Mouse (Mus musculus) CH12.LX (cell line): ENCODE results near the gene Ccnd3. TPM values are rescaled to one million over a fixed set of nuclear protein-coding genes. Genes with fewer than 3 reads are reported as not detected.
A peak's percentile ranks its signal among the peaks of the same experiment; 100 is the strongest.

Source experiments
- DNase-seq: peaks from one replicate; pipeline ENCODE4 v3.0.0-alpha.2; 2013; ENCODE audit errors: extremely low read depth
- H3K27ac ChIP-seq: 2 replicates; pipeline ENCODE4 v1.5.1; 2012; ENCODE audit warnings: low read depth, mild to moderate bottlenecking, control low read depth, moderate library complexity; ENCODE audit not compliant: insufficient read depth
- H3K27me3 ChIP-seq: replicated peaks from 2 replicates; pipeline ENCODE3; 2012; ENCODE audit warnings: inconsistent platforms
- H3K36me3 ChIP-seq, 2 experiments: replicated peaks in 1 of 2; 2 replicates each; pipeline versions ENCODE3 to v1.6.1; 2012; ENCODE audit warnings: inconsistent platforms in 1 of 2, low read length in 1 of 2, mild to moderate bottlenecking in 1 of 2, mixed read lengths in 1 of 2, moderate library complexity in 1 of 2; ENCODE audit not compliant: control insufficient read depth in 1 of 2, insufficient read depth in 1 of 2
- H3K4me1 ChIP-seq, 2 experiments: 2 replicates each; pipeline ENCODE4 v1.6.1; 2012; ENCODE audit warnings: inconsistent platforms in 1 of 2, moderate library complexity in 1 of 2; ENCODE audit not compliant: insufficient read depth in 2 of 2, control insufficient read depth in 1 of 2
- H3K4me2 ChIP-seq: 2 replicates; pipeline ENCODE4 v1.6.1; 2012; ENCODE audit warnings: low read depth, mild to moderate bottlenecking, control low read depth; ENCODE audit not compliant: poor library complexity, insufficient read depth, severe bottlenecking
- H3K4me3 ChIP-seq, 3 experiments: fragments of 150-350 bp in 1 of 3; sonication (generic) in 1 of 3; replicated peaks in 1 of 3; 2 replicates each; pipeline versions ENCODE3 to v1.5.1; 2011 to 2012; ENCODE audit warnings: low read depth in 2 of 3, low read length in 2 of 3, mild to moderate bottlenecking in 2 of 3, moderate library complexity in 2 of 3, control low read depth in 1 of 3, improper control_type of control experiment in 1 of 3, inconsistent platforms in 1 of 3, mixed read lengths in 1 of 3; ENCODE audit not compliant: poor library complexity in 1 of 3
- H3K79me2 ChIP-seq: replicated peaks from 2 replicates; pipeline ENCODE4 v1.6.1; 2012; ENCODE audit warnings: mild to moderate bottlenecking, moderate library complexity; ENCODE audit not compliant: control insufficient read depth, poor library complexity, insufficient read depth, severe bottlenecking; ENCODE audit errors: extremely low read depth
- H3K9ac ChIP-seq: 2 replicates; pipeline ENCODE4 v1.6.1; 2012; ENCODE audit warnings: low read depth, mild to moderate bottlenecking, control low read depth, moderate library complexity; ENCODE audit not compliant: insufficient read depth
- H3K9me3 ChIP-seq: replicated peaks from 2 replicates; pipeline ENCODE3; 2012; ENCODE audit warnings: low read length, inconsistent platforms, mixed read lengths
- CTCF ChIP-seq, 2 experiments: IDR thresholded peaks in 1 of 2; conservative IDR thresholded peaks in 1 of 2; 2 replicates each; pipeline ENCODE4 v1.5.1; 2011 to 2012; ENCODE audit warnings: low read depth in 2 of 2, low read length in 2 of 2, improper control_type of control experiment in 1 of 2, inconsistent platforms in 1 of 2, mild to moderate bottlenecking in 1 of 2, moderate library complexity in 1 of 2
- E2F4 ChIP-seq: IDR thresholded peaks from 2 replicates; pipeline ENCODE4 v1.6.1; 2011; ENCODE audit warnings: low read depth, low read length, improper control_type of control experiment; ENCODE audit not compliant: insufficient replicate concordance
- EP300 ChIP-seq: IDR thresholded peaks from 2 replicates; pipeline ENCODE4 v1.6.1; 2011; ENCODE audit warnings: low read length, improper control_type of control experiment
- ETS1 ChIP-seq: conservative IDR thresholded peaks from 2 replicates; pipeline ENCODE4 v1.6.1; 2012; ENCODE audit warnings: low read depth, mild to moderate bottlenecking, inconsistent platforms, low read length, improper control_type of control experiment, moderate library complexity
- JUND ChIP-seq: conservative IDR thresholded peaks from 2 replicates; pipeline ENCODE4 v1.6.1; 2011; ENCODE audit warnings: low read depth, low read length, improper control_type of control experiment
- MAX ChIP-seq: IDR thresholded peaks from 2 replicates; pipeline ENCODE4 v1.6.1; 2011; ENCODE audit warnings: low read length, improper control_type of control experiment
- NRF1 ChIP-seq: IDR thresholded peaks from 2 replicates; pipeline ENCODE4 v1.6.1; 2014; ENCODE audit warnings: low read depth, mild to moderate bottlenecking, inconsistent platforms, low read length, improper control_type of control experiment, moderate library complexity
- POLR2AphosphoS2 ChIP-seq: IDR thresholded peaks from 2 replicates; pipeline ENCODE4 v1.6.1; 2011; ENCODE audit warnings: low read depth, low read length, improper control_type of control experiment
- RAD21 ChIP-seq: IDR thresholded peaks from 2 replicates; pipeline ENCODE4 v1.6.1; 2011; ENCODE audit warnings: low read depth, mild to moderate bottlenecking, low read length, improper control_type of control experiment, moderate library complexity
- SIN3A ChIP-seq: IDR thresholded peaks from 2 replicates; pipeline ENCODE4 v1.6.1; 2012; ENCODE audit warnings: low read length, improper control_type of control experiment, inconsistent platforms
- SMC3 ChIP-seq: IDR thresholded peaks from 2 replicates; pipeline ENCODE4 v1.6.1; 2011; ENCODE audit warnings: low read depth, low read length, improper control_type of control experiment
- TCF12 ChIP-seq: IDR thresholded peaks from 2 replicates; pipeline ENCODE4 v1.6.1; 2014; ENCODE audit warnings: low read depth, mild to moderate bottlenecking, inconsistent platforms, low read length, improper control_type of control experiment
- dilution Hi-C: fragments of 300-500 bp; cut with MboI; formaldehyde crosslinking; loops from 2 replicates; pipeline ENCODE4 v1.14.3; 2020; ENCODE audit warnings: low sequenced_read_pairs; ENCODE audit not compliant: extremely low pct_unique_long_range_greater_than_20kb, extremely low pct_ligation_motif_present
- in situ Hi-C: fragments of 300-500 bp; cut with MboI; formaldehyde crosslinking; loops from 3 replicates; pipeline ENCODE4 v1.14.3; 2019; ENCODE audit warnings: low sequenced_read_pairs, low pct_ligation_motif_present, low pct_unique_long_range_greater_than_20kb, mixed read lengths
- polyA plus RNA-seq: library from polyadenylated mRNA; unstranded; fragments of >175 nt; gene quantifications from 2 replicates; pipeline ENCODE4 v1.2.1, GENCODE M21; 2012; ENCODE audit warnings: low read depth; ENCODE audit not compliant: insufficient read length
- total RNA-seq, 2 experiments: library from RNA; depleted of rRNA; stranded (reverse); fragments of 300-350 nt in 1 of 2; fragments of >200 nt in 1 of 2; gene quantifications; 2 replicates each; pipeline ENCODE4 v1.2.3; 2012 to 2014

Gene Ccnd3
- total and polyA plus RNA-seq, 3 experiments, result 30.6 to 121 (median 48.7) TPM

- H3K27ac ChIP-seq, result no peak overlapping the region
- H3K79me2 ChIP-seq, result no peaks in the 10 kb centered on the region; the same call in 1 of the 2 replicates
- H3K9me3 ChIP-seq, result no peaks in the 10 kb centered on the region
- no peak overlapping the region for H3K4me3 ChIP-seq
- peaks cover 82 to 93% of the 10 kb centered on the region in 2 experiments for H3K36me3 ChIP-seq
- in situ Hi-C loops (loop anchor here (5.0 to 25.0 kb wide), 2 partner anchors 90 to 215 kb away; partner anchors contain the start of gene Guca1b), dilution Hi-C loops (no loop called here)
- no peak overlapping the region for H3K9ac ChIP-seq
- H3K4me1 ChIP-seq, result peaks cover 3 to 22% of the 10 kb centered on the region in 2 experiments; a peak in 3 of 4 replicates
- TF ChIP-seq E2F4, result no peak
- no peak for TF ChIP-seq TCF12
- TF ChIP-seq RAD21, result no peak
- no peak for TF ChIP-seq JUND
- TF ChIP-seq, all 38 proteins: peak for 0
- Histone ChIP-seq H3K27me3 (no peaks in the 10 kb centered on the region), H3K4me2 (no peak overlapping the region)
- DNase-seq, result no peak
Observed at GRCm38 (mm10) chr17:47602289-47602688, 97.4 kb downstream of the Ccnd3 start.

GRCm38 (mm10) chr17:47606220-47606619 is 101.4 kb downstream of the Ccnd3 start:
- Histone ChIP-seq H3K27ac (no peak overlapping the region), H3K4me1 (peaks cover 5 to 23% of the 10 kb centered on the region in 2 experiments), H3K36me3 (peaks cover 66 to 79% of the 10 kb centered on the region in 2 experiments), H3K27me3 (no peaks in the 10 kb centered on the region), H3K4me2 (no peak overlapping the region), H3K9ac (no peak overlapping the region), H3K79me2 (peaks cover 27% of the 10 kb centered on the region), H3K4me3 (no peak overlapping the region), H3K9me3 (no peaks in the 10 kb centered on the region)
- TF ChIP-seq POLR2AphosphoS2 (no peak), SMC3 (peak; percentile 33), MAX (no peak), EP300 (no peak), RAD21 (peak; percentile 3), CTCF (conservative IDR thresholded peaks at IDR 0.05 in 1 of 2, IDR thresholded peaks at IDR 0.05 in 1 of 2; ENCODE audit: low read depth in 2 of 2, low read length in 2 of 2) (peak in 1 of 2 experiments; percentile 61; a peak in 2 of 4 replicates)
- in situ Hi-C loops (loop anchor here (25.0 kb wide), 1 partner anchor 219 kb away; the partner anchor contains the start of gene Guca1b), dilution Hi-C loops (no loop called here)
- DNase-seq, result no peak

GRCm38 (mm10) chr17:47609182-47609581 is 104.3 kb downstream of the Ccnd3 start:
- in situ Hi-C loops, result loop anchor here (25.0 kb wide), 1 partner anchor 222 kb away; the partner anchor contains the start of gene Guca1b
- no peaks in the 10 kb centered on the region for H3K9me3 ChIP-seq
- H3K79me2 ChIP-seq, result peaks cover 54% of the 10 kb centered on the region
- dilution Hi-C loops, result no loop called here
- H3K4me3 ChIP-seq, result no peak overlapping the region
- no peak for DNase-seq
- 0 out of 2 replicates have a peak overlapping the region, but pooled peaks have one; percentile 70 for H3K4me2 ChIP-seq
- no peak overlapping the region for H3K27ac ChIP-seq
- peaks cover 48 to 69% of the 10 kb centered on the region in 2 experiments for H3K36me3 ChIP-seq
- no peak overlapping the region for H3K9ac ChIP-seq
- H3K27me3 ChIP-seq, result no peaks in the 10 kb centered on the region
- TF ChIP-seq NRF1 (no peak), ETS1 (no peak), SIN3A (no peak), POLR2AphosphoS2 (no peak)
- peaks cover 10 to 32% of the 10 kb centered on the region in 2 experiments for H3K4me1 ChIP-seq
